Mouse (Mus musculus) forebrain, embryonic 15.5 days (tissue): Measurements from ENCODE around the gene Map3k20. TPM values are rescaled to one million over a fixed set of nuclear protein-coding genes. Genes with fewer than 3 reads are reported as not detected.

Experiments
- ATAC-seq: fragments of 200-750 bp; cut with Nextera tagmentation; replicated peaks from 2 replicates; pipeline ENCODE4 v1.8.0; 2017; ENCODE audit warnings: mild to moderate bottlenecking, moderate TSS enrichment, moderate library complexity
- H3K27ac ChIP-seq: fragments of 300-500 bp; sonication (generic); replicated peaks from 2 replicates; pipeline ENCODE4 v1.5.1; 2015; ENCODE audit warnings: mild to moderate bottlenecking, inconsistent platforms
- H3K27me3 ChIP-seq: fragments of 300-500 bp; sonication (generic); 2 replicates; pipeline ENCODE4 v1.6.1; 2015; ENCODE audit warnings: inconsistent platforms
- H3K36me3 ChIP-seq: fragments of 300-500 bp; sonication (generic); 2 replicates; pipeline ENCODE4 v1.6.1; 2015; ENCODE audit warnings: mild to moderate bottlenecking, inconsistent platforms
- H3K4me1 ChIP-seq: fragments of 300-500 bp; sonication (generic); 2 replicates; pipeline ENCODE4 v1.6.1; 2015; ENCODE audit warnings: inconsistent platforms
- H3K4me2 ChIP-seq: fragments of 300-500 bp; sonication (generic); replicated peaks from 2 replicates; pipeline ENCODE4 v1.6.1; 2015; ENCODE audit warnings: mild to moderate bottlenecking, inconsistent platforms
- H3K4me3 ChIP-seq: fragments of 300-500 bp; sonication (generic); 2 replicates; pipeline ENCODE4 v1.5.1; 2015; ENCODE audit warnings: mild to moderate bottlenecking, inconsistent platforms
- H3K9ac ChIP-seq: fragments of 300-500 bp; sonication (generic); replicated peaks from 2 replicates; pipeline ENCODE4 v1.6.1; 2015; ENCODE audit warnings: mild to moderate bottlenecking, inconsistent platforms
- H3K9me3 ChIP-seq: fragments of 300-500 bp; sonication (generic); 2 replicates; pipeline ENCODE4 v1.6.1; 2016; ENCODE audit warnings: inconsistent platforms
- WGBS: fragments of 180-500 bp; shearing (Covaris S2); methylation state at CpG from one replicate; pipeline ENCODE4 v1.1.7; 2015; ENCODE audit warnings: mixed read lengths; 5-methylcytosine and 5-hydroxymethylcytosine counted together
- polyA plus RNA-seq: library from polyadenylated mRNA; unstranded; fragments of >200 nt; fragmentation: Nextera tagmentation; extraction: Ambion mirVana; gene quantifications from 2 replicates; pipeline ENCODE4 v1.2.1, GENCODE M21; 2015

Gene Map3k20
- 3.9 and 4.7 TPM in 2 replicates for polyA plus RNA-seq

- no peaks in the 10 kb centered on the region for H3K27me3 ChIP-seq
- WGBS = 2% methylated on average over 49 of the region's 50 CpGs
- peaks cover 10% of the 10 kb centered on the region; the same call in 1 of the 2 replicates for H3K4me1 ChIP-seq
- H3K27ac ChIP-seq = no peak within 1 kb of the TSS
- H3K4me2 ChIP-seq = peak within 1 kb of the TSS; percentile 100
- peak within 1 kb of the TSS; percentile 74 for H3K9ac ChIP-seq
- H3K4me3 ChIP-seq = peak within 1 kb of the TSS; percentile 83
- peak; percentile 81 for ATAC-seq
- H3K36me3 ChIP-seq = no peaks in the 10 kb centered on the region
- H3K9me3 ChIP-seq = no peaks in the 10 kb centered on the region
These were observed at the start of gene Map3k20 for GRCm38 (mm10) chr2:72285256-72285887. Gene Map3k20 (plus strand): TSS chr2:72285637.

DNA sequence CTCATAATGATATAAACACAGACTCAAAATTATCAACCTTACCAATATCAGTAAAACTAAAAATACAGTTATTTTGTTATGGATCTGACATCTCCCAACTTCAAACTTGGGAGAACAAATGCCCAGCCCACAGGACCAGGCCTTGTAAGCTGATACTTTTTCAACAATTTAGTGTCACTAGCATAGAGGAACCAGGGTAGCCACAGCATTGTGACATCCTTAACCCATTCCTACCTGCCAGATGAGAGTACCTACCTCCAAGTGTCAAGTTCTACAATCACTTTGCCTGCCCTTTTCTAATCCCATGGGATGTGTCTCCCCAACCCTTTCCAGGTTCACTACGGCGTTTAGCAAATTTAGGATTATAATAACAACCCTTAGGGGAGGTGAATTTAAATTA, 47.0 kb upstream of the Map3k20 start:
- WGBS = 83% methylated on average over 2 of the region's 2 CpGs
- Histone ChIP-seq H3K9me3 (no peaks in the 10 kb centered on the region), H3K27ac (no peak overlapping the region), H3K4me1 (peaks cover 15% of the 10 kb centered on the region), H3K27me3 (no peaks in the 10 kb centered on the region), H3K4me3 (no peak overlapping the region), H3K36me3 (no peaks in the 10 kb centered on the region), H3K9ac (no peak overlapping the region), H3K4me2 (no peak overlapping the region)
- no peak for ATAC-seq

GRCm38 (mm10) chr2:72238925-72239324, 46.5 kb upstream of the Map3k20 start:
- 36% methylated on average over 11 of the region's 11 CpGs for WGBS
- no peaks in the 10 kb centered on the region for H3K36me3 ChIP-seq

DNA sequence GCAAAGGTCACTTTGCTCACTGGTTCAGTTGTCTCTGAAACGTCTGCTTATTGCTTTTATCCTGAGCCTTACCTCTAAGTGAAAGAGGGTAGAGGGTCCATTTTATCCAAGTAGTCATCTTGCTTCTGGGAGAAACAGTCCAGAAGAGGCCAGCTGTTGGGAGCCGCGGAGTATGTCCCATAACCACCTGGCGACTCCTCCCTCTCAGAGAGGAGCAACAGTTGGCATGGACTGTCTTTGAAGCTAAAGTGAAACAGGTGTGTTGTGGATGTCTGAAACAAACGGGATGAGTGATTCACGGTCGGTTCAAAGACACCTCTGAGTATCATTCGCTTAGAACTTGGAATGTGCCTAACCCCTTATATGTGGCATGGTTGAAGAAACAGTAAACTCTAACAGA, 46.0 kb upstream of the Map3k20 start:
- no peaks in the 10 kb centered on the region for H3K9me3 ChIP-seq
- no peak overlapping the region for H3K4me2 ChIP-seq
- ATAC-seq = no peak
- H3K4me1 ChIP-seq = peaks cover 15% of the 10 kb centered on the region
- H3K27me3 ChIP-seq = no peaks in the 10 kb centered on the region
- no peak overlapping the region for H3K4me3 ChIP-seq
- WGBS = 92% methylated on average over 8 of the region's 8 CpGs
- no peaks in the 10 kb centered on the region for H3K36me3 ChIP-seq
- H3K9ac ChIP-seq = no peak overlapping the region
- H3K27ac ChIP-seq = no peak overlapping the region

More at GRCm38 (mm10) chr2:72238925-72239324, 46.5 kb upstream of the Map3k20 start:
- no peaks in the 10 kb centered on the region for H3K27me3 ChIP-seq
- H3K4me1 ChIP-seq = peaks cover 15% of the 10 kb centered on the region
- no peaks in the 10 kb centered on the region for H3K9me3 ChIP-seq
- no peak overlapping the region for H3K4me3 ChIP-seq
- no peak overlapping the region for H3K9ac ChIP-seq
- no peak for ATAC-seq
- no peak overlapping the region for H3K27ac ChIP-seq
- H3K4me2 ChIP-seq = no peak overlapping the region

DNA sequence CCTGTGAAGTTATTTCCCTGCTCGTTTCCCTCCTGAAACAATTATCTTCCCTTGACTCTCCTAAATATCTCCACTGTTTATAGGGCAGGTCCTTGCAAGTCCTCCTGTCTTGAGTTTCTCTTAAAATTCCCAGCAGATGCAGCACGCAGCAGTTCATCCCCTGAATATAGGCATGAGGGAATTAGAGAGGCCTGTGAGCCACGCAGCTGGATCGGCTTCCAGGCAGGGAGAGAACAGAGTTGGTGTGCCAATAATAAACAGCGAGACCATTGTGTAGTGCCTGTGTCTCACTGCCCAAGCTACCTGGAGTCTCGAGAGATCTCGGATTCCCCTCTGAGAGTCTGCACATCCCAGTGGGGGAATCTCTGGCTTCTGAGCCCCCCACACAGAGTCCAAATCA, 45.4 kb upstream of the Map3k20 start:
- 52% methylated on average over 7 of the region's 7 CpGs for WGBS
- ATAC-seq = no peak
- H3K4me1 ChIP-seq = peaks cover 15% of the 10 kb centered on the region
- no peaks in the 10 kb centered on the region for H3K36me3 ChIP-seq
- no peaks in the 10 kb centered on the region for H3K27me3 ChIP-seq
- no peak overlapping the region for H3K27ac ChIP-seq
- H3K9ac ChIP-seq = no peak overlapping the region
- no peak overlapping the region for H3K4me2 ChIP-seq
- no peaks in the 10 kb centered on the region for H3K9me3 ChIP-seq
- H3K4me3 ChIP-seq = no peak overlapping the region

- ATAC-seq = no peak
- H3K27me3 ChIP-seq = no peaks in the 10 kb centered on the region
- H3K4me3 ChIP-seq = no peak overlapping the region
- H3K4me1 ChIP-seq = peaks cover 8% of the 10 kb centered on the region
- no peaks in the 10 kb centered on the region for H3K9me3 ChIP-seq
- no peak overlapping the region for H3K9ac ChIP-seq
- no peaks in the 10 kb centered on the region for H3K36me3 ChIP-seq
- H3K4me2 ChIP-seq = no peak overlapping the region
- 79% methylated on average over 7 of the region's 7 CpGs for WGBS
- no peak overlapping the region for H3K27ac ChIP-seq
These were observed 44.7 kb upstream of the Map3k20 start for GRCm38 (mm10) chr2:72240691-72241090.

- Histone ChIP-seq H3K27ac (no peak overlapping the region), H3K9ac (no peak overlapping the region), H3K4me2 (0 out of 2 replicates have a peak overlapping the region, but pooled peaks have one; percentile 1), H3K9me3 (no peaks in the 10 kb centered on the region), H3K36me3 (no peaks in the 10 kb centered on the region), H3K27me3 (no peaks in the 10 kb centered on the region), H3K4me3 (no peak overlapping the region), H3K4me1 (peaks cover 5% of the 10 kb centered on the region)
- 48% methylated on average over 14 of the region's 14 CpGs for WGBS
- ATAC-seq = no peak
These were observed 43.5 kb upstream of the Map3k20 start for GRCm38 (mm10) chr2:72241714-72242472.

DNA sequence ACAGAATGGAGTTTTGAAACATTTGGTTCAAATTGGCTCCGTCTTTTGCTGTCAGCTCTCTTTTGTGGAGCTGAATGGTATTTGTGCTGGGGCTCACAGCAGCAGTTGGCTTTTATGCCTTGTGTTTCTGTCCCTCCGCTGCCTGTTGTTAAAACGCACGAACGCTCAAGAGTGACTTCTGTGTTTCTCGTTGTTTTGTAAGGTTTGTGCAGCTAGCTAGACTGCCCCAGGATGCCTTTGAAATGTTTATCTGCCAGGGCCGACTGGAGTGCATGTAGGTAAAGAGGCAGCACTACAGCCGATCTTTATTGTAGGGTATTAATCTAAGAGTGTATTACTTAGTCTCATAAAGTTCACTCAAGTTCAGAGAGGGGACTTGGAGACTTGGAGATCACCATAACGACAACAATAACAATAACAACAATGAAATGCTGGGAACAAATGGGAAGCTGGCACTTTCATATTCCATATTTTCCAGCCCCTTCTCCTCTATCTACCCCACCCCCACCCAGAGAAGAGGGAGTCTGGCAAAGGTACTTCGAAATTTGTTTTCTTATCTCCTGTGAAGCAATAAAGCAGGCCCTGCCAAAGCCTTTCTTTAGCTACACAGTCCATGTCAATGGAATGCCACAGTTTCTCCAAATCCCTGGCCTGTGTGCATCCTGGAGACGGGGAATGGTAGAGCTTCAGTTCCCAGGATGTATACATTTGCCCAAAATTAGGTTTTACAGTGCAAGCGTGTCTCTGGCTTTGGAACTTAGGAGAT, 42.3 kb upstream of the Map3k20 start:
- Histone ChIP-seq H3K4me1 (peaks cover 5% of the 10 kb centered on the region), H3K27me3 (no peaks in the 10 kb centered on the region), H3K4me2 (no peak overlapping the region), H3K36me3 (no peaks in the 10 kb centered on the region), H3K4me3 (no peak overlapping the region), H3K27ac (no peak overlapping the region), H3K9ac (no peak overlapping the region), H3K9me3 (no peaks in the 10 kb centered on the region)
- no peak for ATAC-seq
- 30% methylated on average over 12 of the region's 12 CpGs for WGBS

GRCm38 (mm10) chr2:72245631-72246030, 39.8 kb upstream of the Map3k20 start:
- Histone ChIP-seq H3K27ac (no peak overlapping the region), H3K9me3 (no peaks in the 10 kb centered on the region), H3K4me3 (no peak overlapping the region), H3K27me3 (no peaks in the 10 kb centered on the region), H3K9ac (no peak overlapping the region), H3K4me2 (no peak overlapping the region), H3K36me3 (no peaks in the 10 kb centered on the region), H3K4me1 (peaks cover 8% of the 10 kb centered on the region)
- WGBS = 75% methylated on average over 4 of the region's 4 CpGs
- ATAC-seq = no peak

DNA sequence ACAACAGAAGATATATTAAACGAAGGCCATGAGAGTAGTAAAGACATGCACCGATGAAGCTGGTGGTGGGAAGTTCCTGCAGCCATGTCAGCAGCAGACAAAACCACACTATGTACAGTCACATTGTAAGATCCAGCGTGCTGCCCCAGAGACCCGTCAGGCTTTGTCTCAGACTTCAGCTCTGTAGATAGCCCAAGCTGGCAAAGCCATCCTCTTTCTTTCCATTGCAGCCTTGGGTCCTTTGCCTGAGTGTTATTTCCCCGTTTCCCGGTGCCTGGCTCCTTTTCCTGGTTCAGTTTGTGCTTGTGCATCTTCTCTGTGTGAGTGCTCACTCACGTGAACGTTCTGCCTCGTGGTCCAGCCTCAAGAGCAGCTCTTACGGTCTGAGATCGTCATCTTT, 39.1 kb upstream of the Map3k20 start:
- Histone ChIP-seq H3K27ac (no peak overlapping the region), H3K36me3 (no peaks in the 10 kb centered on the region), H3K9me3 (no peaks in the 10 kb centered on the region), H3K4me1 (peaks cover 8% of the 10 kb centered on the region), H3K4me3 (no peak overlapping the region), H3K4me2 (no peak overlapping the region), H3K9ac (no peak overlapping the region), H3K27me3 (no peaks in the 10 kb centered on the region)
- ATAC-seq = no peak
- 82% methylated on average over 11 of the region's 11 CpGs for WGBS

GRCm38 (mm10) chr2:72247819-72248218, 37.6 kb upstream of the Map3k20 start:
- Histone ChIP-seq H3K27me3 (no peaks in the 10 kb centered on the region), H3K4me1 (0 out of 2 replicates have a peak, but pooled peaks cover 3% of the 10 kb centered on the region), H3K9me3 (no peaks in the 10 kb centered on the region), H3K4me3 (no peak overlapping the region), H3K36me3 (no peaks in the 10 kb centered on the region), H3K4me2 (no peak overlapping the region), H3K9ac (no peak overlapping the region), H3K27ac (no peak overlapping the region)
- no peak for ATAC-seq
- WGBS = 96% methylated on average over 6 of the region's 6 CpGs
